Mouse (Mus musculus) embryonic facial prominence, embryonic 10.5 days (tissue): ENCODE measurements around the gene Lama2. TPM values are rescaled to one million over a fixed set of nuclear protein-coding genes. Genes with fewer than 3 reads are reported as not detected.
A peak's percentile ranks its signal among the peaks of the same experiment; 100 is the strongest.

Source experiments
- DNase-seq: peaks from one replicate; pipeline ENCODE4 v3.0.0-alpha.2; 2017; ENCODE audit warnings: low spot score
- H3K27ac ChIP-seq: fragments of 300-500 bp; sonication (generic); replicated peaks from 2 replicates; pipeline ENCODE4 v1.5.1; 2016; ENCODE audit warnings: mild to moderate bottlenecking
- H3K27me3 ChIP-seq: fragments of 300-500 bp; sonication (generic); replicated peaks from 2 replicates; pipeline ENCODE4 v1.6.1; 2016; ENCODE audit warnings: low read depth, mild to moderate bottlenecking; ENCODE audit not compliant: poor library complexity, severe bottlenecking
- H3K36me3 ChIP-seq: fragments of 300-500 bp; sonication (generic); replicated peaks from 2 replicates; pipeline ENCODE4 v1.6.1; 2016; ENCODE audit warnings: mild to moderate bottlenecking, moderate library complexity
- H3K4me1 ChIP-seq: fragments of 300-500 bp; sonication (generic); 2 replicates; pipeline ENCODE4 v1.6.1; 2016
- H3K4me3 ChIP-seq: fragments of 300-500 bp; sonication (generic); 2 replicates; pipeline ENCODE4 v1.5.1; 2016; ENCODE audit warnings: mild to moderate bottlenecking, moderate library complexity
- H3K9me3 ChIP-seq: fragments of 300-500 bp; sonication (generic); 2 replicates; pipeline ENCODE4 v1.6.1; 2016; ENCODE audit warnings: mild to moderate bottlenecking
- WGBS: fragments of 180-500 bp; shearing (Covaris S2); methylation state at CpG from one replicate; pipeline ENCODE4 v1.1.7; 2016; 5-methylcytosine and 5-hydroxymethylcytosine counted together
- polyA plus RNA-seq: library from polyadenylated mRNA; unstranded; fragments of >200 nt; fragmentation: Nextera tagmentation; extraction: Ambion mirVana; gene quantifications from 2 replicates; pipeline ENCODE4 v1.2.1, GENCODE M21; 2016

The Lama2 gene
- polyA plus RNA-seq, 1 experiment from 2014 or later, result 9.6 TPM

DNA sequence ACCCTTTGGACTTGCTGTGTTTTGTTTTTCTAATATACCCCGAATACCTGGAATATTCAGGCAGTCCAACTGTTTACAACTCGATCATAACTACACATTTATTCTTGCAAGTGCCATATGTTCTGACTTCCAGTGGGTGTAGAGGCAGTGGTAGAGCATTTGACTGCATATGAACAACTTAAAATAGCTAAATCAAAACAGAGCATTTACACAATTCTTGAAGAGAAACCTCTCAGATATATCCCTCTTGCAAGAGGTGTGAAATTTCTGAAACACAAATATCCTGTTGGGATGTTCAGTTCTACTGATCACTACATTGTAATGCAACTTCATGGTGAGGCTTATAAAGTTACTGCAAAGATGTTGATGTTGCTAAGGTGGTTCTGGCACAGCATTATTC is 572.4 kb downstream of the Lama2 start:
- no peaks in the 10 kb centered on the region for H3K9me3 ChIP-seq
- H3K36me3 ChIP-seq, result no peaks in the 10 kb centered on the region
- H3K4me1 ChIP-seq, result no peaks in the 10 kb centered on the region
- 90% methylated on average over 2 of the region's 2 CpGs for WGBS
- H3K27ac ChIP-seq, result no peak overlapping the region
- H3K4me3 ChIP-seq, result no peak overlapping the region
- no peaks in the 10 kb centered on the region for H3K27me3 ChIP-seq
- no peak for DNase-seq

DNA sequence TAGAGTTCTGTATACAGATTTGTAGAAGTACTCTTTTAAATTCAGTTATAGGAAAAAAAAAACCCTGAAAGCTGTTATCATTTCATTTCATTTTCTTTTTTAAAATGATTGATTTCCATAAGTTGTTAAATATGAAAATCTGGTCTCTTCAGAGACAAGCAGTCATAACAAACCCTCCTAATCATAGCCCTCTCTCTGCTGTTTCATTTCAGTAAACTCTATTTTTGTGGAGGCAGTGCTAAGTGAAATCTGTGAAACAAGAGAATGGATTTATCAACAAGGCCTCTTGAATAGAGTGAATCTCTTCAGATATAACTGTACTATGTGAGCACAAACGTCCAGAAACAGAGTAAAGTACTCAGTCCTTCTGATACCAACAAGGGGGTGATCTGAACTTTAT is 577.7 kb downstream of the Lama2 start:
- no peaks in the 10 kb centered on the region for H3K27me3 ChIP-seq
- H3K4me3 ChIP-seq, result no peak overlapping the region
- no peak overlapping the region for H3K27ac ChIP-seq
- WGBS, result 64% methylated on average over 1 of the region's 1 CpGs
- H3K36me3 ChIP-seq, result no peaks in the 10 kb centered on the region
- H3K4me1 ChIP-seq, result no peaks in the 10 kb centered on the region
- no peak for DNase-seq
- H3K9me3 ChIP-seq, result no peaks in the 10 kb centered on the region

DNA sequence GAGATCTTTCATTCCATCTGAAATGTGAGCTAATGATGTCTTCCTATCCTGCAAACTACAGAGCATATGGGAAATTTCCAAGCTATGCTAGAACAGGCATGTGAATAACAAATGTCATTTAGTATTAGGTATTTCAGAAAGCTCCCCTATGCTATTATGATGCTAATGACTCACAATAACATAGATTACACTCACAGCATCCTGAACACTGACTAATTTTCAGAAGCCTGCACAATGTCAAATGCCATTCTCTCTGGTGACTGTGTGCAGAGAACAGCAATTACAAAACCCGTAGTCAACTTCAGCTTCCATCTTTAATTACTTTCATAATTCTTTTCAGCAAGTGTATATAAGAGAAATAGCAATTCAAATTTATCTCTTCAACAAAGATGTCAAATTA is 596.9 kb downstream of the Lama2 start:
- no peaks in the 10 kb centered on the region for H3K36me3 ChIP-seq
- no peak overlapping the region for H3K4me3 ChIP-seq
- H3K27me3 ChIP-seq, result no peaks in the 10 kb centered on the region
- DNase-seq, result no peak
- no peak overlapping the region for H3K27ac ChIP-seq
- no peaks in the 10 kb centered on the region for H3K4me1 ChIP-seq
- no peaks in the 10 kb centered on the region for H3K9me3 ChIP-seq
- WGBS, result 79% methylated on average over 1 of the region's 1 CpGs

DNA sequence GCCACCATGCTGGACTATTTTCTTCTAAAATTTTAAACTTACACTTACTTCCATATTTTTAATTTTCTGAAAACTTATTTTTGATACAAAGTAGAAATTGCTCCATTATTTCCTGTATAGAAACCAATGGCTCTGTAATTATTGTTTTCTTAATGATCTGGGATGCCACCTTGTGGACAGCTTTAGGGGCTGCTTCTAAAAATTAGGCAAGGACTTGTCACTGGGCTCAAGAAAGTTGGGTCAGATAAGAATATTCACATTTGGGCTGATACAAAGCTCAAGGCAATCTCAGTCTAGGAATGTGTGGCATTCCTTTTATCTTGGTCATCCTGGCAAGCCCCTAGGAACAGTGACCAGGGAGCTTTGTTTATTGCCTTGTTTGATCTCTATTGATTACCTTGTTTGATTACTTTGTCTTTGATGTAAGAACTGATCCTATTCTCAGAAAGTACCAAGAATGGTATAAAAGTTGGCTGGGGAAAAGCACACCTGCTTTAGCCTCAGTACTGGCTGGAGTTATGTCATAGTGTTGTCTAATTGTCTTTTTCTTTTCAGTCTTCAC is 606.7 kb downstream of the Lama2 start:
- H3K4me3 ChIP-seq, result no peak overlapping the region
- no peak for DNase-seq
- no peak overlapping the region for H3K27ac ChIP-seq
- no peaks in the 10 kb centered on the region for H3K9me3 ChIP-seq
- H3K36me3 ChIP-seq, result no peaks in the 10 kb centered on the region
- no peaks in the 10 kb centered on the region for H3K4me1 ChIP-seq
- no peaks in the 10 kb centered on the region for H3K27me3 ChIP-seq

DNA sequence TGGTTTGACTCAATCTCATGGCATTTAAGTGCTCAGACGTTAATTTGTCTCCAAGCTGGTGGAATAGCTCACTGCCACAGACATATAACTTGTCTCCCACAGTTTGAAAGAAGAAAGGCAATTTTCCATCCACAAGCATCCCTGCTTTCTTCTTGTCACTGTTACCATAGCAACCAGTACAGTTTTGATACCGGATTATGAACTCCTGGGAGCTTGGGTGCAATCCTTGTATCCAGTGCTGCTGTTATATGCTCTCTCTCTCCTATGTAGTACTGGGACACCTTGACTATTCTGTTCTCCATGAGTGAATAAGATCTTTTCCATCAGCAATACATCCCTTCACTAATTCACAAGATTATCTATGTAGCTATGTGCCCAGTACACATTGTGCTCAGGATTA is 612.2 kb downstream of the Lama2 start:
- whole genome bisulfite sequencing, result 91% methylated on average over 2 of the region's 2 CpGs
- Histone ChIP-seq H3K9me3 (no peaks in the 10 kb centered on the region), H3K27me3 (no peaks in the 10 kb centered on the region), H3K4me1 (no peaks in the 10 kb centered on the region), H3K36me3 (no peaks in the 10 kb centered on the region), H3K27ac (no peak overlapping the region), H3K4me3 (no peak overlapping the region)
- no peak for DNase-seq

DNA sequence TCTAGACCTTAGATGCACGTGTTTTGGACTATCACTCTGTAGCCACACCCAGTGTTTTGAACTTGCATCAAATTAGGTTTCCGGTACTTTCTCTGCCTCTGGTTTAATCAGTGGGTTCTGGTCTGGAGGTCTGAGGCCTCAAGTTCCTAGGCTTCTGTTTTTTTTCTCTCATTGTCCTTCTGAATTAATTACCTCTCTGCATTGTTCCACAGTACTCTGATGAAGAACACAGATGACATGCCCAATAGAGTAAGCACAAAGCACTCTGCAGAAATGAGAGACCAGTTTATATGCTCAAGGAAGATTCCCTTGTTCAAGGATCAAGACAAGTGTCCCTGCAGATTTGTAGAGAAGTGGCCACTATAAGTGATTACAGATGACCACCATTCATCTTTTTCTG is 613.8 kb downstream of the Lama2 start:
- Histone ChIP-seq H3K27ac (no peak overlapping the region), H3K9me3 (no peaks in the 10 kb centered on the region), H3K4me1 (no peaks in the 10 kb centered on the region), H3K27me3 (no peaks in the 10 kb centered on the region), H3K4me3 (no peak overlapping the region), H3K36me3 (no peaks in the 10 kb centered on the region)
- 74% methylated on average over 2 of the region's 2 CpGs for WGBS
- no peak for DNase-seq

DNA sequence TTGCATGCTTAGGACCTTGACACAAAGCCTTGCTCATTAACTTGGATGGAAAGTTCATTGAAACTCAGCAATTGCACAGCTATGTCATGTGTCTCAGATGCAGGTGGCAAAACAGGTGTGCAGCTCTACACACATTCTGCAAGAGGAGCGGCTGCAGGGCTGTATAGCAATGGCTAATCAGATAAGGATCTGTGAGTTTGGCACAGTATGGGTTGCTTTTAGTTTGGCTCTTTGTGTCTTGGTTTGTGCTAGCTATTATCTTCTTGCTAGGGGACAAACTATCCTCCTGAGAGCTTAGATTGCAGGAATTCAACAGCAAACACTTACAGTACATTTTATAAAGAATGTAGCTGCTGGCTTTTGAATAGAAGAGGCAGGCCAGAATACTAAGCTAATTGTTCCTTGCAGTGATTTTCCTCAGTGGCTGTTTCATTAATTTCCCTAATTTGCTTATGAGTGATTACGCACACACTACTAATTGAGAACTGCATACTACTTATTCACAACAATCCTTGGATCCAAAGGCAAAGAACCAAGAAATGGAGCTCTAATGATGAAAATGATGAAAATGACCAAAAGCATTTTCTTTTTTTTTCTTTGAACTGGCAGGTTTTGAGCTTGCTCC is 617.9 kb downstream of the Lama2 start:
- DNase-seq, result no peak
- WGBS, result 84% methylated on average over 2 of the region's 2 CpGs
- Histone ChIP-seq H3K36me3 (no peaks in the 10 kb centered on the region), H3K27me3 (no peaks in the 10 kb centered on the region), H3K9me3 (no peaks in the 10 kb centered on the region), H3K4me1 (no peaks in the 10 kb centered on the region), H3K4me3 (no peak overlapping the region), H3K27ac (no peak overlapping the region)

DNA sequence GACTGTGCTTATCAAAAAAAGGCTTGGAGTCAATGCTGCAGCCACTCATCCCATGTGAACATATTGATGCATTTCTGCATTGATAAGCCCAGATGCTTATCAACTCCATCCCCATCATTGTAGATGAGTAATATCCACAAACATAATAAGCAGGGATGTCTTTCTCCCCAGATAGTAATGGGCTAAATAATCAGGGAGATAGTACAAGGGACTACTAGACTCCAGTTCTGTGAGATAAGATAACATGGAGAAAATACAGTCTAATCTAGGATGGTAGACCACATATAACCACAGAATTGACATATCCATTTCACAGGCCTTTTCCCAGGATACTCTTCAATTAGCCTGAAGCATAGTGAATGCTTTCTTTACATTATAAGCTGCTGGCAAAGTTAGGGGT is 622.9 kb downstream of the Lama2 start:
- Histone ChIP-seq H3K27me3 (no peaks in the 10 kb centered on the region), H3K4me3 (no peak overlapping the region), H3K27ac (no peak overlapping the region), H3K4me1 (no peaks in the 10 kb centered on the region), H3K36me3 (no peaks in the 10 kb centered on the region), H3K9me3 (no peaks in the 10 kb centered on the region)
- DNase-seq, result no peak

DNA sequence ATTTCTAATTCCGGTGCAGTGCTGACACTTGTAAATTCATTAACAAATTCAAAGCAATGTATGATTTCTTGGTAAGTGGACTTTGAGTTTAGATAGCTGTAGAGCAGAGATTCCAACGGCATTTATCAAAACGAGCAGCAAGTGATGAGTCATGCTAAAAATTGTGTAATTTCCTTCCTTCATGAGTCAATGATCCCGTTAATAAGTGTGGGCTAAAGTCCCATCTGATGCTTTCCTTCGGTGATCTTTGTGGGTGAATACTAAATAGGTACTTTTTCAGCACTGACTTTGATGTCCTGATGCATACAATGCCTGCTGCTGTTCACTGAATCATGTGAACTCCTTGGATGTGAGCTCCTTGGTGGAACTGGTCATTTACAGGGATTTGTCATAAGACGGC is 623.6 kb downstream of the Lama2 start:
- H3K27ac ChIP-seq, result no peak overlapping the region
- WGBS, result 80% methylated on average over 6 of the region's 6 CpGs
- no peak for DNase-seq

DNA sequence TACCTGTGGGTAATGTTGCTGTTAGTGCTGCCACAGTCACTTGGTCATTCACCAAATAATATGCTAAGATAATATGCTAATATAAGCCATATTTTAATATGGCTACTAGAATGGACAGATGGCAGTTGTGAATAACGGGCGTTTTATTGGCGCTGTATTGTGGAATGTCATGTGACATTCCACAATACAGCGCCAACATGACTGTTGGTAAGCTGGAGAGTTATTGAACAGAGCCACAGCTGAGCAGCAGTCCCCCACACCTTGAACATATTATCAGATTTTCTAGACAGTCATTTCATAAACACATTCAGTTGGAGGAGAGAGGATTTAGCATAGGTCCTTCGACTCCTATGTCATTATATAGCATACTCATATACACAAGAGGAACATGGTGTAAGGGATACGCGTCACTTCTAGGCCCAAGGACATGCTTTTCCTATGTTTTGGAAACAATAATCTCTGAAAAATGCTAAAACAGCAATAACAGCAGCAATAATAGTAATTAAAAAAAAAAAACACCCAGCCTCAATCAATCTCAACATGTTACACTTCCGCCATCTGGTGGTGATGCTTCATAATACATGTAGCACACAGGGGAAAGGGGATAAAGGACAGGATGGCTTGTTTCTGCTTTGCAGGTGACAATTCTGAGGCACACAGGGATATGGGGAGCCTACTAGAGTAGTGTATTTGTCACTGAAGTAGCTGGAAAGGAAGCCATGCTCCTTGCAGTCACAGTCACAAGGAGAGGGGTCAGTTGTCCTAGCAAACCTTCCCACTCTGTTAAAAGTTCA is 624.2 kb downstream of the Lama2 start:
- Histone ChIP-seq H3K27ac (no peak overlapping the region), H3K4me1 (no peaks in the 10 kb centered on the region), H3K27me3 (no peaks in the 10 kb centered on the region), H3K36me3 (no peaks in the 10 kb centered on the region), H3K9me3 (no peaks in the 10 kb centered on the region), H3K4me3 (no peak overlapping the region)
- 76% methylated on average over 8 of the region's 8 CpGs for WGBS
- peak; percentile 28 for DNase-seq

More for the DNA sequence above, 623.6 kb downstream of the Lama2 start:
- Histone ChIP-seq H3K4me3 (no peak overlapping the region), H3K36me3 (no peaks in the 10 kb centered on the region), H3K27me3 (no peaks in the 10 kb centered on the region), H3K4me1 (no peaks in the 10 kb centered on the region), H3K9me3 (no peaks in the 10 kb centered on the region)

DNA sequence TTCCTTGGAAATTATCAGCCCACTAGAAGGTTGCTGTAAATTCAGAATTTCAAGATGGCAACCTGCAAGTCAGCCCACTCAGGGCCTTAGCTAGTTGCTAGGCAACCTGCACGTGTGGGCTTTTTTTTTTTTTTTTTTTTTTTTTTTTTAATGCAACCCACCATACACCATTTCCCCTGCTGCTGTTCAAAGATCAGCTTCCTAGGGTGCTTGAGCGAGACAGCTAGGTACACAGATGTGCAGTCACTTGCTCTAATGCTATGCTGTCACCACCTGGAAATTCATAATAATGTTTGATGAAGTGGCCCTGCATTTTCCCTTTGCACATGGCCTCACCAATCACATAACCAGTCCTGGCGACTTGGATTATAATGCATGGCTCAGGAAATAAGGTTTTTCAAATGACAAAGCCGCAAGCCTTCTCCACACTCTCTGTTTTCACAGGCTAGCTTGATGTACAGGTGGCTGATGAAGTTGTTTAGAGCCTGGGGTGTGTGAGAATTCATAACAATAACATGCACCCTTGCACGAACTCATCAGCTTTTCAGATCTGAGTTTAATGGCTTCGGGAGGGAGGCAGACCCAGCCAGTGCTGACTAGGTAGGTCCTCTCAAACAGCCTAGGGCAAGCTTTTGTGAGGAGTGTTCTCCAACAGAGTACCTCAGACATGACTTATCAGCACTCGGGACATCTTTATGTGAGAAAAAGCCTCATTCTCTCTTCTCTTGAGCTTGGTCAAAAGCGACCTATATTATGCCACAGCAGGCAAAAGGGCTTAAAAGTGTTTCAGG is 625.4 kb downstream of the Lama2 start:
- Histone ChIP-seq H3K9me3 (no peaks in the 10 kb centered on the region), H3K4me3 (no peak overlapping the region), H3K27me3 (no peaks in the 10 kb centered on the region), H3K36me3 (no peaks in the 10 kb centered on the region), H3K4me1 (no peaks in the 10 kb centered on the region), H3K27ac (no peak overlapping the region)
- DNase-seq, result no peak
- WGBS, result 82% methylated on average over 8 of the region's 8 CpGs

DNA sequence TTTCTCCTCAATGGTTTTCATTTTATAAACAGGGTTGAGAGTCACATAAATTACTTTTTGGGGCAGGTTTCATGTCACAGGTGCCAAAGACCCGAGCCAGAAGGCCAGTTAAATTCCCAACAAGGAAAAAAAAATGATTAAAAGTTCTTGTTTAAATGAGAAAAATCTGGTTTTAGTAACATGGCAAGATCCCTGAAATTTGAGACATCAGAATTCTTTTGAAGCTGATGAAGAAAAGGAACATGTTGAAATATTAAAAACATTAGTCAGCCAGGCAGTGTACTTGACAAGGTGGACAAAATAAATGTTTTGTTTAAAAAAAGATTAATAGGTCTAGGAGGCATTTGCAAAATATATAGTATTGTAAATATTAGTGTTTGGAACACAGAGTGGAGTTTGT is 634.1 kb downstream of the Lama2 start:
- DNase-seq, result no peak
- 39% methylated on average over 1 of the region's 1 CpGs for WGBS

More for the DNA sequence above, 634.1 kb downstream of the Lama2 start:
- no peak overlapping the region for H3K4me3 ChIP-seq
- H3K36me3 ChIP-seq, result no peaks in the 10 kb centered on the region
- H3K27ac ChIP-seq, result no peak overlapping the region
- H3K4me1 ChIP-seq, result no peaks in the 10 kb centered on the region
- no peaks in the 10 kb centered on the region for H3K27me3 ChIP-seq
- no peaks in the 10 kb centered on the region for H3K9me3 ChIP-seq
